Mouse (Mus musculus) gastrocnemius, postnatal 36 days (tissue): Measurements from ENCODE around the gene 1700069L16Rik. TPM values are rescaled to one million over a fixed set of nuclear protein-coding genes. Genes with fewer than 3 reads are reported as not detected.

Experiments used
- DNase-seq, 2 experiments: peaks; one replicate each; pipeline ENCODE4 v3.0.0; 2022
- intact Hi-C: fragments of 180-260 bp; cut with DNase I; formaldehyde crosslinking; loops from one replicate; pipeline ENCODE4 v1.15.1; 2025
- total RNA-seq, 2 experiments: library from RNA; stranded (reverse); gene quantifications; 2 replicates each; pipeline ENCODE4 v1.2.3; 2021

1700069L16Rik gene
- total RNA-seq, 2 experiments from 2014 or later, result not detected

GRCm38 (mm10) chr5:113694415-113694814, 30.2 kb downstream of the 1700069L16Rik start:
- intact Hi-C loops, result no loop called here
- no peak for DNase-seq

GRCm38 (mm10) chr5:113694000-113694399, 30.6 kb downstream of the 1700069L16Rik start:
- intact Hi-C loops, result no loop called here
- no peak for DNase-seq

DNA sequence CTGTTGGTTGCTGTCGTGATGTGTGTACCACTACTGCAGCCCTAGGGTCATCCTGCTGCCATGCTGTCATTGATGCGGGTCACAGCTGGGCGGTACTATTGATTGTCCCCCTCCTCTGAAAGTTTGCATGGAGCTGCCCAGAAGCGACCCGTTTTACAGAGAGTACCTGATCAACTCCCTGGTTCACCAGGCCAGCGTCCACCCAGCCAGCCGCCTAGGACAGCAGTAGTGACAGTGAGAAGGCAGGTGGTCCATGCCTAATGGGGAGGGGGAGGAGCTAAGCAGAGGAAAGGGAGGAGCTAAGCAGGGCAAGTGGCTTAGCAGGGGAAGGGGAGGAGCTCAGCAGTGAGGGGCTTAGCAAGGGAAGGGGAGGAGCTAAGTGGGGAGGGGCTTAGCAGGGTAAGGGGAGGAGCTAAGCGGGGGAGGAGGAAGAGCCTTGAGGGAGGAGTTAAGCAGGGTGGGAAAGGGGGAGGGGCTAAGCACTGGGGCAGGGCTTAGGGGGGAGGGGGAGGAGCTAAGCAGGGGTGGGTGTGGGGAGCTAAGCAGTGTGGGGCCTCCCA, 31.3 kb downstream of the 1700069L16Rik start:
- intact Hi-C loops, result no loop called here
- no peak for DNase-seq

- DNase-seq, result no peak
- intact Hi-C loops, result no loop called here
Observed at GRCm38 (mm10) chr5:113690866-113691265, 33.7 kb downstream of the 1700069L16Rik start.

GRCm38 (mm10) chr5:113690069-113690548, 34.5 kb downstream of the 1700069L16Rik start:
- no peak for DNase-seq

DNA sequence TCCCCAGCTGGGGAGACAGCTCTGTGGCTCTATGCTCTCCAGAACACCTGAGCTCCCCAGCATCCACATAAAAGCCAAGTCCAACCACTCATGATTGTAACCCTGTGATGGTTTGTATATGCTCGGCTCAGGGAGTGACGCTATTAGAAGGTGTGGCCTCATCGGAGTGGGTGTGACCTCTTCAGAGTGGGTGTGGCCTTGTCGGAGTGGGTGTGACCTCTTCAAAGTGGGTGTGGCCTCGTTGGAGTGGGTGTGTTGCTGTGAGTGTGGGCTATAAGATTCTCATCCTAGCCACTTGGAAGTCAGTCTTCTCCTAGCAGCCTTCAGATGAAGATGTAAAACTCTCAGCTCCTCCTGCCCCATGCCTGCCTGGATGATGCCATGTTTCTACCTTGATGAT, 37.1 kb downstream of the 1700069L16Rik start:
- intact Hi-C loops, result no loop called here
- DNase-seq, result no peak

More at GRCm38 (mm10) chr5:113690069-113690548, 34.5 kb downstream of the 1700069L16Rik start:
- intact Hi-C loops, result no loop called here

DNA sequence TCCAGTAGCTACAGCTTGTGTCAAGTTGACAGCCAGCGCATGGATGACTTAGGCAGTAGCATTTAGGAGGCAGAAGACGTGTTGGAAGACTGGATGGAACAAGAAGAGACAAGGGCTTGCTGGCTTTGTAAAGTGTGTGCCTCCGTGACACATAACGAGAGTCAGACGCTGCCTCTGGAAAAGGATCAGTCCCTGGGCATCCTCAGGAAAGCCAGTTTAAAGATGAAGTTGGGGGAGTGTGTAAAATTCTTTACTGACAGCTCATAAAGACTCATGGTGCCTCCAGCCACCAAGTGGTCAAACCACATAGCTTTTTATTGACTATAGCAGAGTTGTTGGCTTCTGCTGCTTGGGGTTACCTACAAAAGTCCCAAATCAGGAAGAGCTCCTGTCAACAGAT, 39.1 kb downstream of the 1700069L16Rik start:
- intact Hi-C loops, result no loop called here
- no peak for DNase-seq

DNA sequence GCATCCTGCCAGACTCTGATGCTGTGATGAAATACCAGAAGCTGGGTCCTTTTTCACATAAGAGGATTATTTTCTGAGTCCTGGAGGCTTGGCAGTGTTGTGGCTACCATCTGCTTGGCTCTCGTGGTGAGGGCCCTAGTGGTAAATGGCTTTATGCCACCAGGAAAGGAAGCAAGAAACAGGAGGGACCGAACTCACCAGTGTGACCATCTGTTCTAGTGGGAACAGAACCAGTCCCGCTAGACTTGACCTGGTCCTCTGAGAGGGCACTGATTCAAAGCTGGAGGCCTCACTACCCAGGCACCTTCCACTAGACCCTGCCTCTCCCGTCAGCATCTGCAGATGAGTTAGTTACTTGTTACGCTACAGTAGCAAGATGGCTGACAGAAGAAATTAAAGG, 41.3 kb downstream of the 1700069L16Rik start:
- intact Hi-C loops, result no loop called here
- no peak for DNase-seq

- DNase-seq, result no peak
- intact Hi-C loops, result no loop called here
Observed at GRCm38 (mm10) chr5:113682472-113682871, 42.1 kb downstream of the 1700069L16Rik start.

DNA sequence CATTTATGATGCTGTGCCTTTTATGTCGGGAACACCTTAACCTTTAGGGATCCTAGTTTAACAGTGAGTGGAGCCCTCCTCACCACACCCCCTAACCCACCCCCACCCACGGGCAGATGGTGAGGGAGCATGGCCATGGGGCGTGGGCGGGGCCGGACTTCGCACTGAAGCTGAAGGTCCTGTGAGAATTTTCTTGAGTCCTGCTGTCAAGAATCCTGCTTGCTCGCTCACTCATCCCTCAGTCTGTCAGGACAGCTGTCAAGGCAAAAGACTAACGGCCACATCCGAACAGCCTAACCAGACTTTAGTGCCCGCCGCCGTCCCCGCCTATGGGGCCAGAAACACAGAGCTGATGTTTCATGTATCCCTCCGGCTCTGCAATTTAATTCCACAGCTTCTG, 43.4 kb downstream of the 1700069L16Rik start:
- intact Hi-C loops, result no loop called here
- no peak for DNase-seq

GRCm38 (mm10) chr5:113679509-113679908, 45.1 kb downstream of the 1700069L16Rik start:
- no peak for DNase-seq
- intact Hi-C loops, result no loop called here

DNA sequence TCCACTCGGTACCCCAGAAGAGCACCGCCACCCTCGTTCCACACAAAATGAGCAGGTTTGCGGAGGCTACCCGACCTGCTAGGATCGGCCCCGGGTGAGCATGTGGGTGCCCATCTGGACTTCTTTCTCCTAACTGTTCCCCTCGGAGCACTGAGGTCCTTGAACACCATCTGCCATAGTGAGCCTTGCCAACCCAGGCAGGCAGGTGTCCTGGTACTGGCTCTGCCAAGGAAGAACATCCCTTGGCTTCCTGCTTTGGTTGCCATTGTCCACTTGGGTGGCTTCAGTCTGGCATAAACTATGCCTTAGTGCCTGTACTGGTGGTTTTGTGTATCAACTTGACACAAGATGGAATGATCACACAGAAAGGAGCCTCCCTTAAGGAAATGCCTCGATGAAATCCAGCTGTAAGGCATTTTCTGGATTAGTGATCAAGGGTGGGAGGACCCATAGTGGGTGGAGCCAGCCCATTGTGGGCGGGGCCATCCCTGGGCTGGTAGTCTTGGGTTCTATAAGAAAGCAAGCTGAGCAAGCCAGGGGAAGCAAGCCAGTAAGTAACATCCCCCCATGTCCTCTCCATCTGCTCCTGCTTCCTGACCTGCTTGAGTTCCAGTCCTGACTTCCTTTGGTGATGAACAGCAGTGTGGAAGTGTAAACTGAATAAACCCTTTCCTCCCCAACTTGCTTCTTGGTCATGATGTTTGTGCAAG, 45.7 kb downstream of the 1700069L16Rik start:
- intact Hi-C loops, result no loop called here
- DNase-seq, result no peak

DNA sequence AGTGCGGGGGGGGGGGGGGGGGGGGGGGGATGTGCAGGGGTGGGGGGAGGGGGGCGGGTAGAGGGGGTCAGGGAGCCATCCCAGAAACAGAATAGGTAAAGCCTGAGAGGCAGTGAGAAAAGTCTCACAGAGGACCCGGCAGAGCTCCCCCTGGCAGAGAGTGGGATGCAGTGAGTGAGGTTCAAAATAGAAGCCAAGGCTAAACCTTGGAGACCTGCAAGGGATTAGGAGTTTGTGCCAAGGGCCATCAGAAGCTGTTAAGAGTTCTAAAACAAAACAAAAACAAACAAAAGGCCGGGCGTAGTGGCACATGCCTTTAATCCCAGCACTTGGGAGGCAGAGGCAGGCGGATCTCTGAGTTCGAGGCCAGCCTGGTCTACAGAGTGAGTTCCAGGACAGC, 47.0 kb downstream of the 1700069L16Rik start:
- intact Hi-C loops, result no loop called here

DNA sequence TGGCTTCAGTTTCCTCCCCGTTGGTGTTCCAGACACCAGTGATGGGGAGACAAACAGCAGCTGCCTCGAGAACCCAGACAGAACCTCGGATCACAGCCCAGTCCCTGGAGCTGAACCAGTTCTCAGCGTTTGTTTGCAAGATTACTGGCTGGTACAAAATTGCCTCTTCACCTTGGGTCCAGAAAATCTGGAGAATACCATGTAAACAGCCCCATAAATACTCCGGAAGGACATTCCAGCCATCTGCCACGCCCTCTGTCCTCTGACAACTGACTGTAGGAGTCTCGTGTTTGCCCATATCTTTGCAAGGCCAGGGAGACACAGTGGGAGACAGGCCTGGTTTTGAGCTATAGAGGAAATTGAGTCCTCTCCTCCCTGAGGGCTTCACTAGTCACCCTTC, 49.7 kb downstream of the 1700069L16Rik start:
- intact Hi-C loops, result no loop called here
- no peak for DNase-seq

More for the DNA sequence above, 47.0 kb downstream of the 1700069L16Rik start:
- no peak for DNase-seq

DNA sequence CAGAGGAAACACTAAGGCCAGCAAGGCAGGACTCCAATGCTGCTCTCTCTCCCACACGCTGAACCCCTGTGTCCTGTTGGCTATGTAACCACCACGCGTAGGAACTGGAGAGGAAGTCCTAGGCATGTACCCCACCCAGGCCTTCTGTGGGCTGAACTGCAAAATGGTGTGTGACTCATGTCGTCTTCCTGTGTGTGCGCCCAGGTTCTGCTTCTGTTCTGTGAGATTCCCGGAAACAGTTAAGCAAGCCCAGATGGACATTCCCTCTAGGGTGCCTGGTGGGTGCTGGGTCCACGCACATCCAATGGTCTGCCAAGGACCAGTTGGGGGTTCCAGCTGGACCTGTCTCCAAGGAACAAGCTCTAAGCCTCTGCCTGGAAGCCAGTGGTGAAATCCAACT, 52.1 kb downstream of the 1700069L16Rik start:
- peak; percentile 49 to 54 for DNase-seq
- intact Hi-C loops, result no loop called here

- DNase-seq, result no peak
Observed at GRCm38 (mm10) chr5:113670597-113670996, 54.0 kb downstream of the 1700069L16Rik start.

GRCm38 (mm10) chr5:113670110-113670509, 54.5 kb downstream of the 1700069L16Rik start:
- DNase-seq, result no peak
- intact Hi-C loops, result no loop called here

More at GRCm38 (mm10) chr5:113670597-113670996, 54.0 kb downstream of the 1700069L16Rik start:
- intact Hi-C loops, result no loop called here

GRCm38 (mm10) chr5:113664629-113665195, 59.9 kb downstream of the 1700069L16Rik start:
- peak in 1 of 2 experiments; percentile 28 for DNase-seq
- intact Hi-C loops, result no loop called here

GRCm38 (mm10) chr5:113664127-113664526, 60.4 kb downstream of the 1700069L16Rik start:
- no peak for DNase-seq
- intact Hi-C loops, result no loop called here

DNA sequence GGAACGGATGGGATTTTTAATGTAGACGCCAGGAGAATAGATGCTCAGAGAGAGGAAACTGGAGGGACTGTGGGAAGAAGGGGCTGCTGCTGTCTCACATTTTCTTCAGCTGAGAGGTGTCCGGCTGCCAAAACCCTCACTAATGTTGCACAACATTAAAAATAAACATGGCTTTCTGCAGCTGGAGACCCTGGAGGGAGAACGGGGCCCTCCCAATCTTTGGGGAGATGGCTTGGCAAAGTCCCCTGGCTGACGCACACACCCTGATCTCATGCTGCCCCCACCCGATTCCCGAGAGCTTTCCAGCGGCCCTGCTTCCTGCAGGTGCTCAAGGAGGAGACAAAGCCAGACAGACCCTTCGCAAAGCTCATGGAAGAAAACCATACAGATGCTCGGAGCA, 63.7 kb downstream of the 1700069L16Rik start:
- DNase-seq, result peak; percentile 82 to 83
- intact Hi-C loops, result no loop called here

- DNase-seq, result no peak
- intact Hi-C loops, result no loop called here
Observed at GRCm38 (mm10) chr5:113654821-113655220, 69.8 kb downstream of the 1700069L16Rik start.

GRCm38 (mm10) chr5:113654206-113654605, 70.4 kb downstream of the 1700069L16Rik start:
- intact Hi-C loops, result no loop called here
- no peak for DNase-seq
